Mouse (Mus musculus) cerebellum, adult 11-12 months (tissue): ENCODE data around the gene Cdv3.
"Not testable (repeated sequence)": the region's sequence is repeated elsewhere in the genome, so short reads cannot be mapped to it uniquely, and the experiment has no call there.

ENCODE experiments used
- DNase-seq: peaks from one replicate; pipeline ENCODE4 v3.0.0; 2022

Cdv3 gene

DNA sequence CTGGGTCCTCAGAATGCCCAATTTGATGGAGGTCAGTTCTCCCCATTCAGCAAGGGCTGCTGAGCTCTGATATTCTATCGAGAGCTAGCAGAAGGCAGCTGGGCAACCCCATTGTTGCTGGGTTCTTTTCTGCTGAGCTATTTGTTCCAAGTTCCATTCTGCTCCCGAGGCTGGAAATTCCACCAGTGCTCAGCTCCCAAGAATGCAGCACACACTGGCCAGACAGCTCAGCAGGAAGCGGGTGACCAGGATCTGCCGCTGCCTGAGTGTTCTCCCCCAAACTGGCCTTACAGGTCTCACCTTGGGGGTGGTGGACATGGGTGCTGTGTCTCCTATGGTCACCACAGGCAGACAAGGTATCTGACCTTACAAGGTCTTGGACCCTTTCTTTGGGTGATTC, 4.3 kb upstream of the Cdv3 start:
- no peak for DNase-seq

DNA sequence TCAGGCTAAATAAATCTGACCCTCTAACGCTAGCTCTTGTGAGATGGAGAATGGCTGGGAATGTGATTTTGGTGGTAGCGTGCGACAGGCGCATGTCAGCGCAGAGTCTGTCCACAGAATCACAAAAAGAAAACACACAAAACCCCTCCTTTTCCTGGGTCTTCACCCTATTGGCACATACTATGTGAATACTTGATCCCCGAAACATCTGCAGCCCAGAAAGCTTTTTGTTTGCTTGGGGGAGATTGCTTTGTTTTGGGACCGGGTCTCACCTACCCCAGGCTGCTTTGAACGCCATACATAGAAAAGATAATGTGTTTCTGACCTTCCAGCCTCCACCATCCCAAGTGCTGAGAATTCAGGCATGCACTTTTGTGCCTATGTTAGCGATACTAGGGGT, 716 bp upstream of the Cdv3 start:
- no peak for DNase-seq

DNA sequence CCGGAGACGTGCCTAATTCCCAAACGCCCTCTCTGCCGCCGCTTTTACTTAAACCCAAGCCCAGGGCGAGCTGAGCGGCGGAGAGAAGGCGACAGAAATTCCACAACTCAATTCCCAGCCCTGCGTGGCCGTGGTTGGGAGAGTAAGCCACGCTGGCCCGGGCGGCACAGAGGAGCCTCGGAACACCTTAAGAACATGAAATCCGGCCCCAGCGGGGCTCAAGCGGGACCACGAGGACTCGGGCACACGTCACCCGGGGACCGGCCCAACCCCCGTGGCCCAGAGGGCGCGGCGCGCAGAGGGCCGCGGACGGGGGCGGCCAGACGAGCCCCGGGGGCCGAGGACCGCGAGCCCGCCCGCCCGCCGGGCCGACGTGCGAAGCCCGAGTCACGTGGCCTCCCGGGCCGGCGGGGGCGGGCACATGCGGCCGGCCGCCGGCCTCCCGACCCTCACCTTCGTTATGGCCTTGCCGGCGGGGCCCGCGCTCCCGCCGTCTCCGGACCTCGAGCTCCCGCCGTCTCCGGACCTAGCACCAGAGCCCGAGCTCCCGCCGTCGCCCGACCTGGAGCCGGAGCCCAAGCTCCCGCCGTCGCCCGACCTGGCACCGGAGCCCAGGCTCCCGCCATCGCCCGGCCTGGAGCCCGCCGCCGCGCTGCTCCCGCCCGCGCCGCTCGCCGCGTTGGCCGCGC, 895 bp downstream of the Cdv3 start:
- DNase-seq: peak; percentile 70

- peak; percentile 19 for DNase-seq
Observed at GRCm38 (mm10) chr9:103363730-103364417, 1.8 kb downstream of the Cdv3 start.

GRCm38 (mm10) chr9:103363088-103363487, 2.6 kb downstream of the Cdv3 start:
- DNase-seq: no peak

DNA sequence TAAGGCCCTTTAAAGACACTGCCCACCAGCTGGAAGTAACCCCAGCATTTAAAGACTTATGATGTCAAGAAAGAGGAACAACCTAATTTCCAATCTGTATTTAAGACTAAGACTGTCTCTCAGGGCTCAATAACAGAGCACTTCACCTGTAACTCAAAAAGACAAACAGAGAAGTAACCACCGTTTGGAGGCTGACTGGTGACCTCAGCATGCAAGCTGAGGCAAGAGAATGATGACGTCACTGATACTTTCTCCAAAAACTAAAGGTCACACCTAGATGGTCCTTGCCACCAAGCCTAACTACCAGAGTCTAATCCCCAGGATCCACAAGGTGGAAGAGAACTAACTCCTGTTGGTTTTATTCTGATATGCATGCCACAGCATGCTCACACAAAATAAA, 5.0 kb downstream of the Cdv3 start:
- DNase-seq: no peak

DNA sequence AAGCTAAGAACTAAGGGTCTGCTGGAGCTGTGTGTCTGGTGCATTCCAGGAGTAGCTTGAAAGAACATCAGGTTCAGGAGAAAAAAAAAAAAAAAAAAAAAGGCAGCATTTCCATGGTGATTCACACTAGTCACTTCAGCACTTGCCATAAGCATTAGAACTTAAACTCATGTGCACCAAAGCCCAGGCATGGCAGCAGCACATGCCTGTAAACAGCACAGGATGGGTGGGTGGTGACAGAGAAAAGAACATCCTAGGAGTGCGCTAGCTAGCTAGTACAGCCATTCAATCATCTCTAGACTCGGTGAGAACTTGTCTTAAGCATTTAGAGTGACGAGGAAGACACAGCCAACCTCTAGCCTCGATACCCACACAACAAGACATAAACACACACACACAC, 7.1 kb downstream of the Cdv3 start:
- no peak for DNase-seq

- DNase-seq: no peak
Observed at GRCm38 (mm10) chr9:103357893-103358292, 7.7 kb downstream of the Cdv3 start.

GRCm38 (mm10) chr9:103353500-103354260, 12.0 kb downstream of the Cdv3 start:
- not testable (repeated sequence) for DNase-seq

GRCm38 (mm10) chr9:103348791-103349190, 16.8 kb downstream of the Cdv3 start:
- DNase-seq: no peak

- no peak for DNase-seq
Observed at GRCm38 (mm10) chr9:103347996-103348490, 17.6 kb downstream of the Cdv3 start.

- DNase-seq: no peak
Observed at GRCm38 (mm10) chr9:103347045-103347444, 18.6 kb downstream of the Cdv3 start.

DNA sequence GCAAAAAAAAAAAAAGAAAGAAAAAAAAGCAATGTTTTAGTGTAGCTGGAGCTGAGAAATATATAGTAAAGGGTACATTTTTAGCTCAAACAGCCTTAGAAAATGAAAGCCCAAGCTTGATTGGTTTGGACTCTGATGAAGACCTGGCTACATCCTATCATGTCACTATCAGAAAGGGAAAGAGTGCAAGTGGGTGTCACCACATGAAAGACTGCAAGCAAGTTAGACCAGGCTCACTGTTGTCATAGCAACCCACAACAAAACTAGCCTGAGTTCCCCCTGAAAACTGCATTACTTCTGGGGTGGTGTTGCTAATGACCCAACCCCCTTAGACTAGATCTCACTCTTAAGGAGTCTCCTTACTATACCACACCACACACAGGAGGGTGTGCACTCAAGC, 28.7 kb downstream of the Cdv3 start:
- no peak for DNase-seq

GRCm38 (mm10) chr9:103332663-103333062, 33.0 kb downstream of the Cdv3 start:
- DNase-seq: no peak

DNA sequence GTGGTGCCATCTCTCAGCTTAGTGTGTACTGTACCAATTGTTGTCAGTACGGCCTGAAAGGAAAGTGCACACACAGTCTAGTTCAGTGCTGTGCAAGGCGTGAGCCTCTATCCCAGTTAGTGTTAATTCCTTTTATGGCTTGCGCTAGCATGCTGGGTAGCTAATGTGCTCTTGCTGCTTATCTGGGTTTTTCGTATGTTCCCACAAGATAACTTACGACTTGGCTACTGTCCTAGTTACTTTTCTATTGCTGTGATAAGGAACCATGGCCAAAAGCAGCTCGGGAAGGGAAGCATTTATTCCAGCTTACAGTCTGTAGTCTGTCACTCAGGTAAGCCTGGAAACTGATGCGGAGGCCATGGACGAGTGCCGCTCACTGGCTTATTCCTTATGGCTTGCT, 39.2 kb downstream of the Cdv3 start:
- DNase-seq: no peak

DNA sequence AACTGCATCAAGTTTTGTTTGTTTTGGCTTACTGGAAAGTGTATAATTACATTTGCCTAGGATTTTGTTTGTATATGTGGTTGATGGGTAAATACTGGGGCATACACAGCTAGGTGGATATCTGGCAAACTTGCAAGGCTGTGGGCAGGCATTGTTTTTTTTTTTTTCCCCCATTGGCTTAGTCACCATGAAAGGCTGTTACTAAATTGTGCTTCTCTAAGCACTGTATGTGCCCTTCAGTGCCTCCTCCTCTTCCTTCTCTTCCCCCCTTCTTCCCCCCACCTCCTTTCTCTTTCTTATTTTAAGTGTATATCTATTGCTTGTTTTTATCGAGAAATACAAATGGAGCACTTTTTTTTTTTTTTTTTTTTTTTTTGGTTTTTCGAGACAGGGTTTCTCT, 41.0 kb downstream of the Cdv3 start:
- DNase-seq: no peak

DNA sequence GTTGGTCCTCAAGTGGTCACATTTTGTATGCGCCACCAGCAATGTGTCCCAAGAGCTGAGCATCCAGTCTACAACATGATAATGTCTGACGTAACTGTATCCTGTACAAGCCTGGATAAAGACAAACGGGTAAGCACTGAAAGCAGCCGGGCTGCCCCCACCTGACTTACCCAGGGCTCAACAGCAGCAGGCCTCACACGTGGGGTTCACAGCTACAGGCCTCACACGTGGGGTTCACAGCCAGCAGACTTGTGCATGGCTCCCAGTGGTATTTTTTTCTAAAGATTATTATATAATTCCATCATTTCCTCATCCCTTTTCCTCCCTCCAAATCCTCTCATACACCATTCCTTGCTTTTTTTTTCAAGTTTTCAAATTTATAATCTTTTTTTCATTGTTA, 55.8 kb downstream of the Cdv3 start:
- no peak for DNase-seq

- no peak for DNase-seq
Observed at GRCm38 (mm10) chr9:103305332-103306041, 60.2 kb downstream of the Cdv3 start.

- peak; percentile 90 for DNase-seq
Observed at GRCm38 (mm10) chr9:103304927-103305326, 60.7 kb downstream of the Cdv3 start, which contains the start of the genes 1300017J02Rik and Topbp1. Gene 1300017J02Rik (minus strand): TSS chr9:103305082. Gene Topbp1 (plus strand): TSS chr9:103305215.
